Mouse (Mus musculus): ENCODE results near the gene Il17rb. TPM values are rescaled to one million over a fixed set of nuclear protein-coding genes. Genes with fewer than 3 reads are reported as not detected.

Il17rb gene
- polyA plus RNA-seq, 1 experiment from 2014 or later = 0.89 TPM

GRCm38 (mm10) chr14:30043356-30043940 is 34.8 kb upstream of the Il17rb start:
- Histone ChIP-seq H3K27me3 (replicated peaks; ENCODE audit: control insufficient read depth, insufficient read depth, low read length) (no peaks in the 10 kb centered on the region), H3K4me3 (ENCODE audit: low read depth, low read length) (no peak overlapping the region), H3K36me3 (ENCODE audit: control insufficient read depth, insufficient read depth, low read length) (peaks cover 5% of the 10 kb centered on the region; the same call in 1 of the 2 replicates), H3K4me1 (replicated peaks; ENCODE audit: control insufficient read depth, insufficient read depth, low read length) (no peaks in the 10 kb centered on the region; the same call in 1 of the 2 replicates), H3K9me3 (ENCODE audit: control insufficient read depth, low read length) (no peaks in the 10 kb centered on the region), H3K9ac (ENCODE audit: low read length) (no peak overlapping the region), H3K27ac (ENCODE audit: low read depth) (no peak overlapping the region), H3K4me2 (ENCODE audit: low read length) (no peak overlapping the region)
- 88% methylated on average over 7 of the region's 7 CpGs for WGBS
- no peak for ATAC-seq (replicated peaks; ENCODE audit: low FRiP score, low TSS enrichment, low read depth)
- DNase-seq (ENCODE audit: low spot score) = no peak

- no peak for ATAC-seq (replicated peaks; ENCODE audit: low FRiP score, low TSS enrichment, low read depth)
- 80% methylated on average over 9 of the region's 9 CpGs for WGBS
Observed at GRCm38 (mm10) chr14:30041836-30042235, 33.1 kb upstream of the Il17rb start.

DNA sequence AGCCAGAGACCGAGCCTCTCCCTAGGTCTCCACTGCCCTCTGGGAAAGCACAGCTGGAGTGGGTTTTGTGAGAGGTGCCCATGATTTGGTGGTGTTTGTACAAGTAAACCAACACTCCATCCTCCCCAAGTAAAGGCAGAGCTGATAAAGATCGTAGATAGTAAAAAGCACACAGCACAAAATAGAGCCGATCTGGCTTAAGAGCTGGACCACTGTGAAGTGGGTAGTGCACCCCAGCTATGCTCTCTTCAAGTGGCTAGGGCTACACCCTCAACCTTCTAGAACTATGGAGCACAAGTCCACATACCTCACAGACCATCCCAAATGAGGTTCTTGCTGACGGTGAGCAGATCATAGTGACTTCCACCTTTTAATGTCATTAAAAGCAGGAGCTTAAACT is 30.7 kb upstream of the Il17rb start:
- no peak overlapping the region for H3K4me2 ChIP-seq (ENCODE audit: low read length)
- no peaks in the 10 kb centered on the region for H3K9me3 ChIP-seq (ENCODE audit: control insufficient read depth, low read length)
- no peak overlapping the region for H3K27ac ChIP-seq (ENCODE audit: low read depth)
- WGBS = 73% methylated on average over 4 of the region's 4 CpGs
- H3K27me3 ChIP-seq (replicated peaks; ENCODE audit: control insufficient read depth, insufficient read depth, low read length) = no peaks in the 10 kb centered on the region
- H3K9ac ChIP-seq (ENCODE audit: low read length) = no peak overlapping the region
- H3K36me3 ChIP-seq (ENCODE audit: control insufficient read depth, insufficient read depth, low read length) = no peaks in the 10 kb centered on the region; the same call in 1 of the 2 replicates
- DNase-seq (ENCODE audit: low spot score) (no peak), ATAC-seq (replicated peaks; ENCODE audit: low FRiP score, low TSS enrichment, low read depth) (no peak)
- no peak overlapping the region for H3K4me3 ChIP-seq (ENCODE audit: low read depth, low read length)
- H3K4me1 ChIP-seq (replicated peaks; ENCODE audit: control insufficient read depth, insufficient read depth, low read length) = no peaks in the 10 kb centered on the region

More at GRCm38 (mm10) chr14:30041836-30042235, 33.1 kb upstream of the Il17rb start:
- Histone ChIP-seq H3K9me3 (ENCODE audit: control insufficient read depth, low read length) (no peaks in the 10 kb centered on the region), H3K4me2 (ENCODE audit: low read length) (no peak overlapping the region), H3K9ac (ENCODE audit: low read length) (no peak overlapping the region), H3K36me3 (ENCODE audit: control insufficient read depth, insufficient read depth, low read length) (peaks cover 5% of the 10 kb centered on the region; the same call in 1 of the 2 replicates), H3K4me3 (ENCODE audit: low read depth, low read length) (no peak overlapping the region), H3K27me3 (replicated peaks; ENCODE audit: control insufficient read depth, insufficient read depth, low read length) (no peaks in the 10 kb centered on the region), H3K27ac (ENCODE audit: low read depth) (no peak overlapping the region), H3K4me1 (replicated peaks; ENCODE audit: control insufficient read depth, insufficient read depth, low read length) (no peaks in the 10 kb centered on the region; the same call in 1 of the 2 replicates)
- DNase-seq (ENCODE audit: low spot score) = no peak

- WGBS = 92% methylated on average over 18 of the region's 18 CpGs
- H3K36me3 ChIP-seq (ENCODE audit: control insufficient read depth, insufficient read depth, low read length) = no peaks in the 10 kb centered on the region; the same call in 1 of the 2 replicates
- no peak overlapping the region for H3K9ac ChIP-seq (ENCODE audit: low read length)
- H3K27ac ChIP-seq (ENCODE audit: low read depth) = no peak overlapping the region
- no peaks in the 10 kb centered on the region for H3K4me1 ChIP-seq (replicated peaks; ENCODE audit: control insufficient read depth, insufficient read depth, low read length)
- H3K4me2 ChIP-seq (ENCODE audit: low read length) = no peak overlapping the region
- no peak for DNase-seq (ENCODE audit: low spot score)
- H3K4me3 ChIP-seq (ENCODE audit: low read depth, low read length) = no peak overlapping the region
- ATAC-seq (replicated peaks; ENCODE audit: low FRiP score, low TSS enrichment, low read depth) = no peak
- no peaks in the 10 kb centered on the region for H3K27me3 ChIP-seq (replicated peaks; ENCODE audit: control insufficient read depth, insufficient read depth, low read length)
- H3K9me3 ChIP-seq (ENCODE audit: control insufficient read depth, low read length) = no peaks in the 10 kb centered on the region
Observed at GRCm38 (mm10) chr14:30038431-30038830, 29.7 kb upstream of the Il17rb start.

GRCm38 (mm10) chr14:30033405-30033804 is 24.7 kb upstream of the Il17rb start:
- WGBS = 65% methylated on average over 8 of the region's 8 CpGs
- DNase-seq (ENCODE audit: low spot score) = no peak
- ATAC-seq (replicated peaks; ENCODE audit: low FRiP score, low TSS enrichment, low read depth) = no peak

GRCm38 (mm10) chr14:30027378-30027777 is 18.7 kb upstream of the Il17rb start:
- H3K4me1 ChIP-seq (replicated peaks; ENCODE audit: control insufficient read depth, insufficient read depth, low read length) = no peaks in the 10 kb centered on the region
- no peaks in the 10 kb centered on the region for H3K27me3 ChIP-seq (replicated peaks; ENCODE audit: control insufficient read depth, insufficient read depth, low read length)
- no peak overlapping the region for H3K9ac ChIP-seq (ENCODE audit: low read length)
- no peaks in the 10 kb centered on the region for H3K36me3 ChIP-seq (ENCODE audit: control insufficient read depth, insufficient read depth, low read length)
- H3K4me3 ChIP-seq (ENCODE audit: low read depth, low read length) = no peak overlapping the region
- no peak overlapping the region for H3K4me2 ChIP-seq (ENCODE audit: low read length)
- no peak overlapping the region for H3K27ac ChIP-seq (ENCODE audit: low read depth)
- ATAC-seq (replicated peaks; ENCODE audit: low FRiP score, low TSS enrichment, low read depth) (no peak), DNase-seq (ENCODE audit: low spot score) (no peak)
- 63% methylated on average over 2 of the region's 2 CpGs for WGBS
- H3K9me3 ChIP-seq (ENCODE audit: control insufficient read depth, low read length) = no peaks in the 10 kb centered on the region

More at GRCm38 (mm10) chr14:30033405-30033804, 24.7 kb upstream of the Il17rb start:
- H3K36me3 ChIP-seq (ENCODE audit: control insufficient read depth, insufficient read depth, low read length) = no peaks in the 10 kb centered on the region
- H3K27ac ChIP-seq (ENCODE audit: low read depth) = no peak overlapping the region
- no peaks in the 10 kb centered on the region for H3K4me1 ChIP-seq (replicated peaks; ENCODE audit: control insufficient read depth, insufficient read depth, low read length)
- H3K4me2 ChIP-seq (ENCODE audit: low read length) = no peak overlapping the region
- no peak overlapping the region for H3K9ac ChIP-seq (ENCODE audit: low read length)
- no peaks in the 10 kb centered on the region for H3K9me3 ChIP-seq (ENCODE audit: control insufficient read depth, low read length)
- H3K4me3 ChIP-seq (ENCODE audit: low read depth, low read length) = no peak overlapping the region
- H3K27me3 ChIP-seq (replicated peaks; ENCODE audit: control insufficient read depth, insufficient read depth, low read length) = no peaks in the 10 kb centered on the region

DNA sequence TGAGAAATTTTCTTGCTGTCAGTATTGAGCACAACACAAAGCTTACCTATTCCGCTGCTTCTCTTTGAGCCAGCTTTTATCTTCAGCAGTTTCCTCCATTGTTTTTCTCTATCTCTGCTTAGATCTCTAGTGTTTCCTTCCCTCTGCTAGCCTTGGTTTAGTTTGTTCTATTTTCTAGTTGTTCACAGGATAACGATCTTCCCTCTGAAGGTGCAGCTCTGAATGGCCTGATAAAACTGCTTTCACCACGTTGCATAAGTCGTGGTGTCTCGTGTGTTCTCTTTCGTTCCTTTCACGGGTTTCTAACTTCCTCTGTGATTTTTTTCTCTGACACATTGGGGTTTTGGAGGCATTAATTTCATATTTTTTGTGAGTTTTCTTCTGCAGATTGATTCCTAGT is 15.7 kb upstream of the Il17rb start:
- no peaks in the 10 kb centered on the region for H3K36me3 ChIP-seq (ENCODE audit: control insufficient read depth, insufficient read depth, low read length)
- H3K27ac ChIP-seq (ENCODE audit: low read depth) = no peak overlapping the region
- H3K9me3 ChIP-seq (ENCODE audit: control insufficient read depth, low read length) = no peaks in the 10 kb centered on the region
- no peak overlapping the region for H3K4me3 ChIP-seq (ENCODE audit: low read depth, low read length)
- H3K4me1 ChIP-seq (replicated peaks; ENCODE audit: control insufficient read depth, insufficient read depth, low read length) = no peaks in the 10 kb centered on the region
- no peak overlapping the region for H3K9ac ChIP-seq (ENCODE audit: low read length)
- WGBS = 40% methylated on average over 7 of the region's 7 CpGs
- no peak overlapping the region for H3K4me2 ChIP-seq (ENCODE audit: low read length)
- no peak for DNase-seq (ENCODE audit: low spot score)
- no peaks in the 10 kb centered on the region for H3K27me3 ChIP-seq (replicated peaks; ENCODE audit: control insufficient read depth, insufficient read depth, low read length)
- ATAC-seq (replicated peaks; ENCODE audit: low FRiP score, low TSS enrichment, low read depth) = no peak

DNA sequence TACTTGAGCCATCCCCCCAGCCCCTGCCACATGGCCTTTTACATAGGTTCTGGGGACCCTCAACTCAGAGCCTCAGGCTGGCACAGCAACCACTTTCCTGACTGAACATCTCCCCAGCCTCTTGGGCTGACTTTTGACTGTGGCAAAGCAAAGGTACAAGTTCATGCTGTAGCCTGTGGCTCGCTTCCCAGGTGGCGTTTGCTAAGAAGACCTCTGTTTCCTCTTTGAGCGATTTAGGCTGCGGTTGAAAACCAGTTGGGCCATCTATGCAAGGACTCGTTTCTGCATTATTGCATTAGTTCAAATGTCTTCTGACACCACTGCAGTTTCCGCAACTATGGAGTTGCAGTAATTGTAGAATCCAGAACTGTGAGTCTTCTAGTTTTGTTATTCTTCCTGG is 13.8 kb upstream of the Il17rb start:
- DNase-seq (ENCODE audit: low spot score) (no peak), ATAC-seq (replicated peaks; ENCODE audit: low FRiP score, low TSS enrichment, low read depth) (no peak)
- H3K27me3 ChIP-seq (replicated peaks; ENCODE audit: control insufficient read depth, insufficient read depth, low read length) = no peaks in the 10 kb centered on the region
- no peaks in the 10 kb centered on the region for H3K36me3 ChIP-seq (ENCODE audit: control insufficient read depth, insufficient read depth, low read length)
- no peak overlapping the region for H3K4me2 ChIP-seq (ENCODE audit: low read length)
- no peak overlapping the region for H3K4me3 ChIP-seq (ENCODE audit: low read depth, low read length)
- 90% methylated on average over 6 of the region's 6 CpGs for WGBS
- H3K27ac ChIP-seq (ENCODE audit: low read depth) = no peak overlapping the region
- H3K9me3 ChIP-seq (ENCODE audit: control insufficient read depth, low read length) = no peaks in the 10 kb centered on the region
- no peak overlapping the region for H3K9ac ChIP-seq (ENCODE audit: low read length)
- H3K4me1 ChIP-seq (replicated peaks; ENCODE audit: control insufficient read depth, insufficient read depth, low read length) = no peaks in the 10 kb centered on the region
